Mouse (Mus musculus) MEL (cell line): Measurements from ENCODE around the gene Mgat5.

Source experiments
- CTCF ChIP-seq, 3 experiments: IDR thresholded peaks in 2 of 3; conservative IDR thresholded peaks in 1 of 3; 2 replicates each; pipeline ENCODE4 v1.5.1; 2011 to 2012; ENCODE audit warnings: low read length in 3 of 3, low read depth in 2 of 3, mild to moderate bottlenecking in 2 of 3, improper control_type of control experiment in 1 of 3, inconsistent platforms in 1 of 3, mixed read lengths in 1 of 3, moderate library complexity in 1 of 3; ENCODE audit not compliant: control insufficient read depth in 1 of 3, insufficient read depth in 1 of 3, poor library complexity in 1 of 3, severe bottlenecking in 1 of 3
- MEF2A ChIP-seq: IDR thresholded peaks from 2 replicates; pipeline ENCODE4 v1.6.1; 2014; ENCODE audit warnings: low read depth, mild to moderate bottlenecking, inconsistent platforms, low read length, improper control_type of control experiment; ENCODE audit not compliant: poor library complexity, insufficient replicate concordance, severe bottlenecking; ENCODE audit errors: extremely low read depth
- POLR2A ChIP-seq, 2 experiments: IDR thresholded peaks; 2 replicates each; pipeline ENCODE4 v1.6.1; 2011 to 2012; ENCODE audit warnings: low read length in 2 of 2, mild to moderate bottlenecking in 2 of 2, control low read depth in 1 of 2, improper control_type of control experiment in 1 of 2, low read depth in 1 of 2, moderate library complexity in 1 of 2; ENCODE audit not compliant: control insufficient read depth in 1 of 2, insufficient read depth in 1 of 2, poor library complexity in 1 of 2
- POLR2AphosphoS5 ChIP-seq: IDR thresholded peaks from 2 replicates; pipeline ENCODE4 v1.6.1; 2012; ENCODE audit warnings: low read depth, borderline replicate concordance, mild to moderate bottlenecking, inconsistent platforms, low read length, moderate library complexity, mixed read lengths
- SIN3A ChIP-seq: IDR thresholded peaks from 2 replicates; pipeline ENCODE4 v1.6.1; 2012; ENCODE audit warnings: low read length, improper control_type of control experiment, inconsistent platforms
- ZKSCAN1 ChIP-seq: IDR thresholded peaks from 2 replicates; pipeline ENCODE4 v1.6.1; 2012; ENCODE audit warnings: low read depth, mild to moderate bottlenecking, inconsistent platforms, low read length, improper control_type of control experiment, moderate library complexity

- TF ChIP-seq CTCF (IDR thresholded peaks at IDR 0.05 in 2 of 3, conservative IDR thresholded peaks at IDR 0.05 in 1 of 3; ENCODE audit: control insufficient read depth in 1 of 3, insufficient read depth in 1 of 3, low read depth in 2 of 3, low read length in 3 of 3, poor library complexity in 1 of 3, severe bottlenecking in 1 of 3), result no peak
- no peak for TF ChIP-seq MEF2A
- no peak for TF ChIP-seq POLR2A (IDR thresholded peaks at IDR 0.05; ENCODE audit: control insufficient read depth in 1 of 2, insufficient read depth in 1 of 2, low read depth in 1 of 2, low read length in 2 of 2, poor library complexity in 1 of 2)
- no peak for TF ChIP-seq ZKSCAN1
- no peak for TF ChIP-seq SIN3A
- TF ChIP-seq POLR2AphosphoS5, result no peak
Observed at GRCm38 (mm10) chr1:127275572-127276324, 70.9 kb downstream of the Mgat5 start.
